Mouse (Mus musculus): ENCODE data around the gene Vwa3b. TPM values are rescaled to one million over a fixed set of nuclear protein-coding genes. Genes with fewer than 3 reads are reported as not detected.

Gene Vwa3b
- total RNA-seq, 2 experiments from 2014 or later: 10.4 to 16.7 TPM

DNA sequence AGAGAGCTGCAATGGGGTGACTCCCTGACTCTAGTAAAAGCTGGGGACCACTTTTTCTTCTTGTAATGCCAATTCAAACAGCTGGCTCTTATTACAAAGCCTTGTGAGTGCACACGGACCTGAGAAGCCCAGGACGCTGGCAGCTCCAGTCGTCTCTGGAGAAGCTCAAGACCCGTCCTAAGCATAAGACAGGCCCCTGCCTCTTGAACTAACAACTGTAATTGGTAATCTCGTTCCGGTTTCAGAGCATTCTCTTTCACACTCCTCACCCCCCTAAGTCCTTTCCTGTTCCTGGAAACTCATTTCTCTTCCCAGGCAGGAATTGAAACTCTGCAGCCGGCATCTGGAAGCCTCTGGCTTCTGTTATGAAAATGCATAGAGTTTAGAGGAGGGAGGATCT lies 195.6 kb downstream of the Vwa3b start:
- no peak for DNase-seq (ENCODE audit: low spot score in 2 of 2)

DNA sequence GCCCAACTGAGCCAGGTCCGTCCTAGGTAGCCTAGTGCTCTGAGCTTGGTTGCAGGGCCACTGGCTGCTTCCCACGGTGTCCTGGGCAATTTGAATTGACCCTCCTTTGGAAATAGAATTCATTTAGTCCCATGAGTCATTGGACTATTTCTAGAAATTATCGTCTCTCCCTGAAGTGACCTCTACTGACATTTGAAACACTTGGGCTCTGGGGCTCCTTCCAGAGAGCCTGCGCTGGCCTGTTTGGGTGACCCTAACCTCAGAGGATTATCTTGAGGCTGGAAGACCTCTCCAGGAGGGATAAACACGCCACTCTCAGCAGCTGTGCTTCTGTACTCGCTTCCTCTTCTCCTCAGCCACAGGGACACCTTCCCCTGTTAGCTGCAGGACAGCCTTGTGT lies 204.0 kb downstream of the Vwa3b start:
- DNase-seq (ENCODE audit: low spot score in 2 of 2): no peak

DNA sequence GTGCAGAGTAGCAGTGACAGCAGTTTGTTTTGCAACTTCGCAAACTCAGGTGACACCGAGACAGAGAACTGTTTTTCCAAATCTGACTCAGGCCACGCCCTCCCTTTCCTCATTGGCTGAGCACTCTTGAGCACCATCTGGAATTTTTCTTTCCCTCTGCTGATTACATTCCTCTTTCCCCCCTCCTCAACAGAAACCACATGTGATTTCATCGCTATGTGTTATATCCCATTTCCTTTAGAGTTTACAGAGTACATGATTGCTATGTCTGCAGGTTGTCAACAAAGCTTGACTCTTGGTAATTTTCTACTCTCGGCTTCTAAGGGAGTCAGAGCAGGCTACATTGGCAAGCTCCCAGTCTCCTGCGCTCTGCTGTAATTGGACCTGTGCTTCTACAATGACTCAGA lies 204.9 kb downstream of the Vwa3b start:
- DNase-seq (ENCODE audit: low spot score in 2 of 2): no peak

Other genes with a start within 250 kb of the Vwa3b start
- gene Tmem131, start 82.9 kb upstream of the Vwa3b start, total RNA-seq (2021): 10 to 100 TPM; 77.1 to 88.6 TPM
- gene Cnga3, start 187.8 kb downstream of the Vwa3b start, total RNA-seq (2021): under 1 TPM; 0.41 to 0.49 TPM